Mouse (Mus musculus): ENCODE measurements around the gene Olfr1100. TPM values are rescaled to one million over a fixed set of nuclear protein-coding genes. Genes with fewer than 3 reads are reported as not detected.

Gene Olfr1100
- total RNA-seq (2021), result not detected in 2 replicates
- long read RNA-seq, result 0 reads

- DNase-seq, result no peak
These were observed at the start of gene Olfr1100 for GRCm38 (mm10) chr2:86979854-86980253. TSS of gene Olfr1100 (minus strand) at chr2:86979954.

- no peak for DNase-seq
These were observed 47.2 kb upstream of the Olfr1100 start, which contains the start of gene Olfr1104 for GRCm38 (mm10) chr2:87026980-87027379. TSS of gene Olfr1104 (minus strand) at chr2:87027080.

- no peak for DNase-seq
These were observed 18.3 kb upstream of the Olfr1100 start, which contains the start of gene Olfr1102 for GRCm38 (mm10) chr2:86998098-86998497. TSS of gene Olfr1102 (plus strand) at chr2:86998398.

GRCm38 (mm10) chr2:86991121-86991520 lies 11.4 kb upstream of the Olfr1100 start, which contains the start of gene Olfr1101:
TSS of gene Olfr1101 (minus strand) at chr2:86991221.
- DNase-seq, result no peak

GRCm38 (mm10) chr2:86960593-86960992 lies 19.2 kb downstream of the Olfr1100 start, which contains the start of gene Olfr1099:
TSS of gene Olfr1099 (minus strand) at chr2:86960693.
- no peak for DNase-seq

- DNase-seq, result no peak
These were observed 53.2 kb downstream of the Olfr1100 start for GRCm38 (mm10) chr2:86926557-86926956.

Other genes with a start within 250 kb of the Olfr1100 start
- not detected in 2 replicates for gene Olfr1089, start 246.3 kb downstream of the Olfr1100 start, total RNA-seq (2021)
- not detected in 2 replicates for gene Olfr1090, start 221.0 kb downstream of the Olfr1100 start, total RNA-seq (2021)
- not detected in 2 replicates for gene Olfr1093, start 197.5 kb downstream of the Olfr1100 start, total RNA-seq (2021)
- not detected in 2 replicates for gene Olfr141, start 169.9 kb downstream of the Olfr1100 start, total RNA-seq (2021)
- not detected in 2 replicates for gene Olfr1094, start 155.3 kb downstream of the Olfr1100 start, total RNA-seq (2021)
- gene Olfr1095, start 128.3 kb downstream of the Olfr1100 start, total RNA-seq (2021), result not detected in 2 replicates
- gene Gm13723, start 105.2 kb downstream of the Olfr1100 start, total RNA-seq (2021), result not detected in 2 replicates
- not detected in 2 replicates for gene Olfr1097, start 87.7 kb downstream of the Olfr1100 start, total RNA-seq (2021)
- not detected in 2 replicates for gene Olfr1098, start 55.4 kb downstream of the Olfr1100 start, total RNA-seq (2021)
- not detected in 2 replicates for gene Olfr1099, start 19.3 kb downstream of the Olfr1100 start, total RNA-seq (2021)
- gene Olfr1101, start 11.3 kb upstream of the Olfr1100 start, total RNA-seq (2021), result not detected in 2 replicates
- gene Olfr1102, start 18.4 kb upstream of the Olfr1100 start, total RNA-seq (2021), result not detected in 2 replicates
- not detected in 2 replicates for gene Olfr1104, start 47.1 kb upstream of the Olfr1100 start, total RNA-seq (2021)
- gene Olfr1105, start 56.6 kb upstream of the Olfr1100 start, total RNA-seq (2021), result not detected in 2 replicates
- gene Olfr1106, start 72.3 kb upstream of the Olfr1100 start, total RNA-seq (2021), result not detected in 2 replicates
- gene Olfr1107, start 95.9 kb upstream of the Olfr1100 start, total RNA-seq (2021), result not detected in 2 replicates
- not detected in 2 replicates for gene Olfr1109, start 116.1 kb upstream of the Olfr1100 start, total RNA-seq (2021)
- not detected in 2 replicates for gene Olfr259, start 134.6 kb upstream of the Olfr1100 start, total RNA-seq (2021)
- not detected in 2 replicates for gene Olfr1110, start 160.3 kb upstream of the Olfr1100 start, total RNA-seq (2021)
- not detected in 2 replicates for gene Olfr1111, start 172.7 kb upstream of the Olfr1100 start, total RNA-seq (2021)
- gene Olfr1112, start 207.8 kb upstream of the Olfr1100 start, total RNA-seq (2021), result not detected in 2 replicates
- not detected in 2 replicates for gene Olfr1113, start 229.0 kb upstream of the Olfr1100 start, total RNA-seq (2021)

Data from adrenal gland, postnatal 25 days (tissue).